Mouse (Mus musculus) megakaryocyte, embryonic 14.5 days (primary cell): Measurements from ENCODE around the gene Vps35.

ENCODE experiments used
- FLI1 ChIP-seq: IDR thresholded peaks from 2 replicates; pipeline ENCODE4 v1.6.1; 2012; ENCODE audit warnings: low read length, inconsistent platforms, mixed read lengths
- GATA1 ChIP-seq: IDR thresholded peaks from 3 replicates; pipeline ENCODE4 v1.6.1; 2012; ENCODE audit warnings: mixed read lengths, low read length, inconsistent platforms, borderline replicate concordance

GRCm38 (mm10) chr8:85220992-85221391, 78.6 kb downstream of the Vps35 start:
- TF ChIP-seq GATA1 (no peak), FLI1 (no peak)
